Mouse (Mus musculus): ENCODE data around the gene B4galnt1.
"Not testable (repeated sequence)": the region's sequence is repeated elsewhere in the genome, so short reads cannot be mapped to it uniquely, and the experiment has no call there.

B4galnt1 gene

DNA sequence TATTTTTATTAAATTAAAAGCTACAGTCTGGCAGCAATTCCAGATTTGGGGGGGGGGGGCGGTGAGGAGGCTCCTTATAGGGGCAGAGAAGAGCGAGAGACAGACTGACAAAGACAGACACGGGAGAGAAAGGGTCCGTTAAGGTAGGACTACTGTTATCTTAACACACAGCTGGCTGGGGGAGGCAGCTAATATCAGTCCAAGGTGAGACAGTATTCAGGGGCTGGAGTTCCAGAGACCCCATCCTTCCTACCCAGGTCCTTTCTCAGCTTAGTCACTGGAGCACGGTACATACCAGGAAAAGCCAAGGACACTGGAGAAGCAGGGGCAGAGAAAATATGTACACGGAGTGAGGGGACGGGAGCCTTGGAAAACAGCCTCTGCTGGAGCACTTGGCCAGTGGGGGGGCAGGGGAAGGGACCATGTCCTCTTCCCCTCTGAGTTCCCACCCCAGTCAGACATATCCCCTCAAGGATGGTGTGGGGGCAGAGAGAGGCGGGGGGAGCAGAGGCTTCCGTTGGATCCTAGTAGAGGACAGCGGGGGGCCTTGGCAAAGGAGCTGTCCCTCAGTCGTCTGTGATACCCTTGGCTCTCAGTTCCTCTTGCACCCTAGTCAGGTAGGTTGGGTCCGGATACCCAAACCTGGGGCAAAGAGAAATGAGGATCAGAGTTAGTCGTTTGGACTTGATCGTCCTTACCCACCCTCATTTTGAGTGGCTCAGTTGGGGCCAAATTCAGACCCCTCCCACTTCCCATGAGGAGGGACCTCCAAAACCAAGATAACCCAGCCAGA, 25.6 kb downstream of the B4galnt1 start:
- DNase-seq, result peak; percentile 49

DNA sequence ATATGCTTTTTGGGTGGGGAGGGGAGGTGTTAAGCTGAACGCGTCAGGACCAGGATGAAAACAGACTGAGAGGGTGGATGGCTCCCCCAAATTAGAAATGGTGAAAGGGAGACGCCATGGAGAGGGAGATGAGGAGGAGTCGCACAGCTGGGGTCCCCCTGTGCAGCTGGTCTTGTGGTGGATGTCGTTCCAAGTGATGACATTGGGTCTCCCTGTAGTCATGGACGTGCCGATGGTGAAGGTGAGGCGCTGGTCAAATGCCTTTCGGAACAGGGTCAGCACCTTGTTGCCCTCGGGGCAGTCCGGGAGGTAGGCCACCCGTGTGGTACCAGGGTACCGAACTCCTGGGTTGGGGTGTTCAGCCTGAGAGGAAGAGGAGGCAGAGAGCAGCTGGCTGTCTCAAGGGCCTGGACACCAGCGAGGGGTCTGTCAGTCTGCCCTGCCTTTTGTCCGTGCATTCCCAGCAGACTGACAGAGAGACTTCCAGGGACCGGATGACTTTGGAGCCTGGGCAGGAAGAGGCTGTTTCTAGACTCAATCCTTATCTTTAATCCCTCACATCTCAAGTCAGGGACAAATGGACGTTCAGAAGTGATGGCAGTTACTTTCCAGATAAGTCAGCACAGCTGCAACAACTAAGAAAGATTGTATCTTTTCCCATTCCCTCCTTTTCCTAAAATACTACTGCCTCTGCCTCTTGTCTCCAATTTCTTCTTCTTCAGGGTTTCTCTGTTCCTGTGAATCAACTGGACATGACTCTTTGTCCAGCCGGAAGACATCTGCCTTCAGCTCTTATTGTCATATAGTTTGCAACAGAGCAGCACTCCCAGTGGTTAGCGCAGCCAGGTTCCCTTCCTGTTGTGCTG, 26.4 kb downstream of the B4galnt1 start:
- DNase-seq, result peak; percentile 44

DNA sequence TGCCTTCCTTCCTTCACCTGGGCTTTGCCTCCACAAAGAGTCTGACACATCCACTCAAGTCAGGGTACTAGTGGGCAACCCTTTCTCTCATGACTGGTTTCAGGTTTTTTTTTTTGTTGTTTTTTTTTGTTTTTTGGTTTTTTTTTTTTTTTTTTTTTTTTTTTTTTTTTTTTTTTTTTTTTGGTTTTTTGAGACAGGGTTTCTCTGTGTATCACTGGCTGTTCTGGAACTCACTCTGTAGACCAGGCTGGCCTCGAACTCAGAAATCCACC, 27.0 kb downstream of the B4galnt1 start:
- DNase-seq, result not testable (repeated sequence)

DNA sequence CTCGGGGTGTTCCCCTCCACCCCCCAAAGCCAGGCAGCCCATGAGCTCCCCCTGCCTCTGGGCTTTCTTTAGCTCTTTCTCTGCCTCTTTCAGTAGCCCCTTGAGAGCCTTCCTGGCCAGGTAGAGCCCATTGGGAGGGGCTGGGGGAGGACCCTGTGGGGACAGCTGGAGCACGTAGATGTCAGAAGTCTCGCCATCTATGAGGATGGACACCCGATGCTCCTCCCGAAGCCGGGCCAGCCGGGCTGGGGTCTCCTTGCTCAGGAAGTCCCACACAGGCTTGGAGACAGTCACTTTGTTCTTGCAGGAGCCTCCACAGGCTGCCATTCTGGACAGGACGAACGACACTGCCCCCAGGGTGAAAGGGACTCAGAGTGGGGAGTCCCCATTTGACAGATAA, 28.0 kb downstream of the B4galnt1 start:
- DNase-seq, result no peak

DNA sequence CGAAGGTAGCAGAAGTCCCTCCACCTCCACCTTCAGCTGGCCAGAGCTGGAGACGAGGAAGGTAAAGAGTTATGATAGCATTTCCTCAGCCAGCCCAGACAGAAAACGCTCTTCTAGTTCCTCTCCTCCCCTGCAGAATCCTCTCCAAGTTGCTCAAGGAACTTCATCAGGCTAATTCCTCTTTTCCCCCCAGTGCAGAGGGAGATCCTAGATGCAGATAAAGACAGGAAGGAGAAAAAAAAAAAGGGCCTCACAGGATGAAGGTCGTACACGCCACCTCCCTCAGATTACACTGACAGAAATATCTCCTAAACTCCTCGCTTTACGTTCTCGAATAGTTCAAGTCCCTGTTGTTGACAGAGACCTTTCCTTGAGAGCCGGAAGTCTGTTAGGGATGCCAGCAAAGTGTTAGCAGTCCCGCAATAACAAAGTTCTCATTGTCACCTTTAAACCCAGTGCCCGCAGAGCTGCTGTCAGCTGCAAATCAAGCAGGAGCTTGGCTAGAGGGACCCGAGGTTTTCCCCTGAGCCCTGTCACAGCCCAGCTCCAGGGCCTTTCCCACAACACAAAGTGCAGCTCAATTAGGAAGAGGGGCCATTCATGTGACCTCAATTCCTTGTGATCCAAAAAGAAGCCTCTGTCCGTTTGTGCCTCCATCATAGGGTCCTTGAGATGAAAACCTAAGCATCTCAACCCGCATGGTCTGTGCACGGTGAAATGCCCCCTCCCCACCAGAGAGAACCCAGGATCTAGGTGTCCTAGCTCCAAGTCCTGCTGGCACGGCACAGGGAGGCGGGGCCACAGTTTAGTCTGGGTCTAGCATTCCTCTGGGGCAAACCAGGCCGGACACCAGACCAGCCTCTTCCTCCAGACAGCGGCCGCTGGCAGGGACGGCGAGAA, 29.7 kb downstream of the B4galnt1 start:
- peak; percentile 82 for DNase-seq

DNA sequence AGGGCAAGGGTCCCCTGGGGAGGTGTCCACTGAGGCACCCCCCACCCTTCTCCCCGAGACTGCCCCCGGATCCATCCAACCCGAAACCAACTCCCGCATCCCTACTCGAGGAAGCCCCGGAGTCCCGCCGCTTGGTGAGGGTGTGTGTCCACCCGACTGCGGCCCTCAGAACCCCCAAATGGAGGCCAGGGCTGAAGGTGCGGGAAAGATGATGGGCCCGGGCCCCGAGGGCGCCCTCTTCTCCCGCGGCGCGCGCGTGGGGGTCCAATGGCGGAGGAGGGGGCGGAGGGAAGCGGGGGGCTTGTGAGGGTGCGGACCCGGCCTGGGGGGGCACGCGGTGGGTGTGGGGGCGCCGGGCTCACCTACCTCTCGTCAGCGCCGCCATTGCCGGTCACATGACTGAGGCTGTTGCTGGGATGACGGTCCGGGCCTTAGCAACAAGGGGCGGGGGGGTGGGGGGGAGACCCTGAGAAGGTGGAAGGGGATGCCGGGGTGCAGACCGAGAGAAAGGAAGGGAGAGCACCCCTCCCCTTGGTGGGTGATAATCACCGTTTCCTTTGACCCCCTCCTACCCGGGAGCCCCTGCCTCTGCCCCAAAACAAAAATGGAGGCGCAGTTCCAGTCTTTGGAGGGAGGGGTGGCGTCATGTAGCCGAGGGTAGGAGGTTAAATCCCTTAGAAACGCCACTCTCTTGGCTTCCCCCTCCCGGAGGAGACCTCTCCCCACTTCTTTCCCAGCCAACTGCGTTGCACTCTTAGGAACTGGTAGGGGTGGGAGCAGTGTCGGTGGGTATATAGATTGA, 30.5 kb downstream of the B4galnt1 start, which contains the start of gene Dtx3:
Gene Dtx3, minus strand, starts transcription at position 401 of the 802 bp plus-strand sequence.
- DNase-seq, result peak; percentile 70

DNA sequence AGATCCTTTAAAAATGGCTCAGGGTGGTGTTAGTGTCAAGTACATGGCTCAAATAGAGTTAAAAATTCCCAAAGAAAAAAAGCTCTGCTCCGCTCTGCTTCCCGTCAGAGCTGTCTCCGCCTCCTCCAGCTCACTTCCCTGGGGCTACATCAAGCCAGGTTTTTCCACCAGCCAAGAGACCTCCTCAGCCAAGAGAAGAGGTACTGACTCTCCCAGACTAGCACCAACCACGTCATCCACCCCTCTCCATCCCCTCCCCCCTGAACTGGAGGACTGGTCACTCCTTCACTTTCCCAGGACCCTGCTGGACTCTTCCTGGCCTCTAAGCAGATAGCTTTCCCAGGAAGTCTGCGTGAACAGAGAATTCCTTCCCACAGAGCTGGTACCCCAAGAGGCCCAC, 31.4 kb downstream of the B4galnt1 start:
- DNase-seq, result peak; percentile 75

DNA sequence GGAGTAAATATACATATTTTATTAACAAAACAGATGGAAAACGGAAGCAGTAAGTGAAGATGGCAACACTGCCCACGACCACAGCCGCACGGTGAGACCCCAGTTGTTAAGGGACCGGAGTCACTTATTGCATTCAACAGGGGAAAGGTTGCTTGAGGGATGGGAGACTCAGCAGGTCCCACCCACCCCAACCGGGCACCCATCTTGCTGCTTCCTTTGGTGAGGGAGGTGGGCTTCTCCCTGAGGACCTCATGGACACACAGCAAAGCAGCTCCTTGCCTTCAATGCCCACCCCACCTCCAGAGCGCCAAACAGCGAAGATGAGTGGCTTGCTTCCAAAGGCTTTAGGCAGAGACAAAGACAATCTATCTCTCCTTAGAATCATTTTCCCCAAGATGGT, 32.1 kb downstream of the B4galnt1 start:
- DNase-seq, result no peak

DNA sequence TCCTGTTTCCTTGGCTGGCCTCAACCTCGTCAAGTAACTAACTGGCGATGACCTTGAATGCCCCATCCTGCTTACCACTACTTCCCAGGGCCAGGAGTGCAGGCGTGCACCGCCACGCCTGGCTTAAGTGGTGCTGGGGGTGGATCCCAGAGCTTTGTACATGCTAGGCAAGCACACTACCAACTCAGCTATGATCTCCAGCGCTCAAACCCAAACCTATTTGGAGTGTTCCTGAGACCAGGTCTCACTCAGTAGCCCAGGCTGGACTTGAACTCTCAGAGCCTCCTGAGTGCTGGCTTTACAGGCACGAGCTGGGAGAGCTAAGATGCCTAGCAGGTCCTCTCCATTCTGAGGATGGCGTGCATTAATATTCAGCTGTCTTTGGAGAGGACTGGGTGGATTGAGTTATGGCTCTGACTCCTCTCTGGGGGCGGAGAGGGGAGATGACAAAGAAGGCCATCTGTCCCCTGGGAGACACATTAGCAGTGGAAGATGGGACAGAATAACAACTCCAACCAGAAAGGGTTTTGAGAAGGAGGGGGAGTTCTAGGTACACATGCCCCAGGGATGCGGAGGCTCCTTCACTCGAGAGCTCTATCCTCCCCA, 32.6 kb downstream of the B4galnt1 start:
- DNase-seq, result no peak

DNA sequence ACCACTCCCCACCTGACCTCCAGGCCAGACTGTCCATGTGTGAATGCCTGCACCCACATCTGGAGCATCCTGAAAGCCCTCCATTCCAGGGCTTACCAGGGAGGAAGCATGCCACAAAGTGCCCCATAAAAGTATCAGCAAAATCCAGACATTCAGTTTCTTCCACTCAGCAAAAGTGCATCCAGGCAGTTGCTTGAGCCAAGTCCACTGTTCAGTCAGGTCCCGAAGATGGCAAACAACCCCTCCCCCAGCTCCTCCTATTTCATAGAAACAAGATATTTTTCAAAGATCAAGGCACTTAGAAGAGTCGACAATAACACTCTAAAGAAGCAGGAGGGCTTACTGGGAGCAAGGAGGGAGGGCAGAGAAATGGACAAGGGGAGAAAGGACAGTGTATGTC, 33.5 kb downstream of the B4galnt1 start:
- no peak for DNase-seq

DNA sequence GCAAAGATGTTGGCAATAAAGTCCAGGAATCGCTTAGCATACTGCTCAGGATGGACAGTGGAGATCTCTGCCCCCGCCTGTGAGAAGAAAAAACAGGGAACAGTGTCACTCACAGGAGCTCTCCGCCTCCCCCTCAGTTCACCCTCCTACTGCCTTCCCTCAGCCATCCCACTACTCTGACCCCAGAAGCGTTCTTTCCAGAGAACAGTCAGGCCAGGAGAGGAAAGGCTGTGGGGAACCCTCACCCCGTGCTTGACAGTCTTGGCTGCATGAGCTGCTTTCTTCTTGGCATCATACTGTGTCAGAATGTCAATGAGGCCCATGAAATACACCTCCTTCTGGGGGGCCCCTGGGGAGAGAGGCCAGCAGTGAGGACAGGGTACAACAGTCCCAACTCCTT, 34.0 kb downstream of the B4galnt1 start:
- no peak for DNase-seq

DNA sequence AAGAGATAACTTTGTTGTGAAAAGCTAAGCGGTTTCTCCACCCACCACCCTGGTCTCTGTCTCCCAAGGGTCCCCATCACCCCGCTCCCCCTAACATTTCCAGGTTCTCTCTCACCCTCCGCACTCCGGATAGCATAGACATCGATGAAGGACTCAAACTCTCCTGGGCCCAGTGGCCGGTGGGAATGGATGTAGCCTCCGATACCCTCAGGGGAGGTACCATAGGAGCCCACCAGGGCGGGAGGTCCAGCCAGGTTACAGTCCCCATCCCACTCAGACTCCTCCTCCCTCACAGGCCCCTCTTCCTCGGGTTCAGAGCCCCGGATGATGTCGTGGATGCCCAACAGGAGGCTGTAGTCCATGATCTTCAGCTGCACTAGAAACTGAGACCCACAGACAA, 34.4 kb downstream of the B4galnt1 start:
- no peak for DNase-seq

DNA sequence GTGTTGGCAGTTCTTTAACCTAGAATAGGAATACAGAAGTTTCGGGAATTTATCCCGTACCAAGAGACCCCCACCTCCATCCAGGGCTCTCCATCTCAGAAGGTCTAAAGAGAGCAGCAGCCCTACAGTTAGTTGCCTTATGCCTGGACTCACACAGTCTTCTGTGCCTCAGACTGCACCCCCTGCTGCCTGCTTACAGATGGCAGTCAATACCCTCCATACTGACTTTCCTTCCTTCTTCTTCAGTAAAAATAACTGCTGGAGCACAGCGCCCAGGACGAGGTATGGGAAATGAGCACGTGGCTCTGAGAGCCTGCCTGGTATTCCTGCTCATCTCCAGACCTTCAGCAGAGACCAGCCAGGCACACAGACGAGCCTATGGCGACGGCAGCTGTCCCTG, 35.3 kb downstream of the B4galnt1 start:
- DNase-seq, result no peak

DNA sequence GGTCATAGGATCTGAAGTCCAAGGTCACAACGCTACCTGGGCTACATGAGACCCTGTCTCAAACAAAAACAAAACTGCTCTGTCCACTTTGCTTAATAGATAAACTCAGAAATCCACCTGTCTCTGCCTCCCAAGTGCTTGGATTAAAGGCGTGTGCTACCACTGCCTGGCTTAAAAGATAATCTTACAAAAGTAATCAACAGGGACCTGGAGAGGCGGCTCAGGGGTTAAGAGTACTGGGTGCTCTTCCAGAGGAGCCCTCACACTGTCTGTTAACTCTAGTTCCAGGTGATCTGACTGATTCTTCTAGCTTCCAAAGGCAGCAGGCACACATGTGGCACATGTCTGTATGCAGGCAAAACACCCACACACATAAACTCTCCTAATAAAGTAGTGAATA, 38.1 kb downstream of the B4galnt1 start:
- no peak for DNase-seq

DNA sequence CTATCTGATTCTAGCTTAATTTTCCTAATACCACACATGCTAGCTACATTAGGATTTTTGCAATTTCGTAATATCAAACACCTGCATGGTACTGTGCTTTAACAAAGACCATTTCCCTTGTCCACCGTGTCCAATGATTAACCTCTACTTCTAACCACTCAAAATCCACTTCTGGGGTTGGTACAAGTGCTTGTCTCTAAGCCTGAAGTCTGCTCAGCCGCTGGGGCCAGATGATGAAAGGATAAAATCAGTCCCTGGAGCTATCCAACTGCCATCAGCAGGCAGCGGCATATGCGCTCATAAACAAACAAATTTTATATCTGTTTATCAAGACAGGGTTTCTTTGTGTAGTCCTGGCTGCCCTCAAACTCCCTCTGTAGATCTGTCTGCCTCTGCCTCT, 39.6 kb downstream of the B4galnt1 start:
- no peak for DNase-seq

DNA sequence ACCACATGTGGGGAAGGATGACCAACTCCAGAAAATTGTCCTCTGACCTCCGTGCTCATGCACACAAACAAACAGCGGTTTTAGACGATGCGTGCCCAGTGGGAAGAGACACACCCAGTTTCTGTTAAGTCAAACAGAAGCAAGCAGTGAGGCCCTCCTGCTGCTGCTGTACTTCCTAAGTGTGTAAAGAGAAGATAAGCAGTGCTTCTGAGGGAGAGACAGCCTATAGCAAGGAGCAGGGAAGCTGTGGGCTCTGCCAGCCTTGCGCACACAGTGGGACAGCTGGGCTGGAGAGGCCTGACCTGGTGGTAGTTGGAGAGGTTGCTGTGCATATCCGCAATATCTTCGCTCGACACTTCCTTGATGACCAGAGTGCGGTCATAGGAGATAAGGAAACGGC, 40.3 kb downstream of the B4galnt1 start:
- no peak for DNase-seq

DNA sequence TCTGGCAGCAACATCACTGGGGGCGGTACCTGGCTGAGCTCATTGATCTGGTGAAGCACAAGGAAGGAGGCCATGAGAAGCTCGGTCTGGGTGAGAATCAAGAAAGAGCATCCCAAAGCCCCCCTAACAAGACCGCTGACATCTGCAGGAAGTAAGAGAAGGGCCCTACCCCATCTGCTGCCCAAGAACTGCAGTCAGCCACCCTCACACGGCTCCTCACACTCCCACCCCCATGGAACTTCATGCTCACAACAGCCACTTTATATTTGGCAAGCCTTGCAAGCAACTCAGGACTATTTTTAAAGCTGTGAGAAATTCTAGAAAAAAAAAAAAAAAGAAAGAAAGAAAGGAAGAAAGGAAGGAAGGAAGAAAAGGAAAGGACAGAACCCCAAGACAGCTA, 43.9 kb downstream of the B4galnt1 start:
- DNase-seq, result no peak

DNA sequence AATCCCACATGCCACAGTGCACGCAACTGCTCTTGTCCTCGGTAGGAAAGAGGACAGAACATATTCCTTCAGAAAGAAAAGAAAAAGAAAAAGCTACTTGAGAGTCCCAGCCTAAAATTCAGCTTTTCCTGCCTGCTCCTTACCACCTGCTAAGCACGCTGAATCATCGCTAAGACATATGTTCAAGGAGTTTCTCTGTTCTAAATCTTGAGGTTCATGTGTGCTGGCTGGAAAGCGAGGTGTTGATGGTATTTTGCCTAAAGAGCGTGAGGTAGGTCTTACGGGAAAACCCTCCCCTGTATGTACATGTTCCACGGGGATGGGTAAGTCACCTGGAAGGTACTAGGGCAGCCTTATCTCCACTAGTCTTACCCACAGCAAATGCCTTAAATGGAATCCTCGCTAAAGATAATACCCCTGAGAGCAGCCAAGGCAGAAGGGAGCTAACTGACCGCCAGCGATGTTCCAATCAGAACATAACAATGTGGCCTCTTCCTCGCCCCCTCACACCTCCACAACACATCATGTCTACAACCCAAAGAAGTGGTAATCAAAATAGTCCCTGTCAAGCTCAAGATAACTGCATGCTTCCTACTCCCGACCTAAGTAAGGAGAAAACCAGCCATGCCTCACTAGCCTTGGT, 45.0 kb downstream of the B4galnt1 start:
- DNase-seq, result no peak

DNA sequence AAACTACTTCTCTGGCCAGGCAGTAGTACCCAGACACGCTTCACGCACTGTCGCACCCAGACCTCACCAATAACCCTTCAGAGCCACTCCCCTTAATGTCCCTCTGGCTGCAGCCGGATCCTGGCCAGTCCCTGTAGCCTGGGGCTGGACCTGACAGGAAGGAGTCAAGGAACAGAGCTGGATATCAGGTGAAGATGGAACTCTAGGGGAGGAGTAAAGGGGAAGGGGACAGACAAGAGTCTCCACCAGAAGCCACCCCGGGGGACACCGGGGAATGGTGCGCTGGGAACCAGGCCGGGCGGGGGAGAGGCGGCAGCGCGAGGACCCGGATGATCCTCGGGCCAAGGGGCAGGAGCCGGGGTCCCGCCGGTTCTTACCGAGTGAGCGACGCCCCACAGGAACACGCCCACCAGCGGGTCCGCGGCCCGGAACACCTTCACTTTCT, 46.0 kb downstream of the B4galnt1 start:
- no peak for DNase-seq

DNA sequence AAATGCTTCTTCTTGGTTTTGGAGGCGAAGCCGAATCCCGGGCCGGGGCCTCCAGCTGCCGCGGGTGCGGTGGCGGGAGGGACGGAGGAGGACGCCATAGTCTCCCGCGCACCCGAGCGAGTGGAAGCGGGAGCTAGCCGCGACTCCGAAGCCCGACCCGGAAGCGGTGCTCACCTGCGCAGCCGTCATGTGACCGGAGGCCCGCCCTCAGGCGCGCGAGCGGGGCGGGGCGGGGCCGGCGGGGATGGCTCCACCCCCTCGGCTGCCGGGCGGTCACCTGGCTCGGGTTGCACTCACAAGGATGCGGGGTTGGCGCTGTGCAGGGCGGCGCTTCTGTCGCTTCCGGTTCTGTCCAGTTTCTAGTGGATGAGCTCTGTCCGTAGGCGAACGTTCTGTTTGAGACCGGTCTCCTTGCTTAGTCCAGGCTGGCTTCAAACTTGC, 46.4 kb downstream of the B4galnt1 start, which contains the start of gene Pip4k2c:
Gene Pip4k2c, minus strand, starts transcription at position 172 of the 441 bp plus-strand sequence.
- peak; percentile 94 for DNase-seq

DNA sequence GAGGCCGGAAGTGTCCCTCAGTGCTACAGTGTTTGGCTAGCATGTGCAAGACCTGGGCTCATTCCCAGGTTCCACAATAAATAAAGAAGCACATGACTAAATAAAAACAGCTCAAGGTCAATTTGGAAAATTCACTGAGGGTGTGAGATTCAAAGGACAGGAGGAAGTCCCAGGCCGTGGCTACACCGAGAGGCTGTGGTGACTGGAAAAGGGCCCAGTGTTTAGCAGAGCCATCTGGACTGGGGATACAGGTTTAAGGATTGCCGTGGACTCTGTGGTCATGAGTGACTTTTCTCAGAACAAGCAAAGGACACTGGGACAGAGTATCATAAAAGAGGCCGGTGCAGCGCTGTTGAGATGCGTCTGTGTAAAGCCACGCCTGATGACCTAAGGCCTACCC, 48.2 kb downstream of the B4galnt1 start:
- DNase-seq, result peak; percentile 63

Data from cerebellum, adult 11-12 months (tissue).